Mouse (Mus musculus) testis, adult 2 months (tissue): Measurements from ENCODE around the gene Fnbp1l.

Source experiments
- CTCF ChIP-seq: fragments of 200-500 bp; IDR thresholded peaks from 2 replicates; pipeline ENCODE4 v1.5.1; 2012; ENCODE audit warnings: low read depth, mild to moderate bottlenecking, inconsistent platforms, low read length, moderate library complexity; ENCODE audit not compliant: control insufficient read depth, insufficient read depth, insufficient replicate concordance
- POLR2A ChIP-seq: fragments of 200-500 bp; IDR thresholded peaks from 2 replicates; pipeline ENCODE4 v1.6.1; 2012; ENCODE audit warnings: low read depth, mild to moderate bottlenecking, inconsistent platforms, low read length, moderate library complexity; ENCODE audit not compliant: control insufficient read depth

DNA sequence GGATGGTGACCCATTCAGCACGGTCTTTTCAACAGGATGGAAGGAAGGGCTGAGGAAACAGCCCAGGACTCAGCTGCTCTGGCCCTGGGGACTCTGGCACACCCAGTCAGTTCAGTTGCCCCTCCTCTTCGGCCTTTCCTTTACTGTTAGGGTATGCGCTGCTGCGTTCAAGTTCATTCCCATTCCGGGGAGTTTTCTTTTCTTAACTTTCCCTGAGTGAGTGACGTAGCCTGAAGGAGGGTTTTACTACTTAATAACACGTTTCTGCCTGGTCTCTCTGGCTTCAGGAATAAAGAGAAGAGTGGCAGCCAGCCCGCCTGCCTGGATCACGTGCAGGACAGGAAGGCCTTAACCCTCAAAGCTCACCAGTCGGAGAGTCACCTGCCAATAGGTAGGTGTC lies 108.6 kb downstream of the Fnbp1l start:
- TF ChIP-seq CTCF (no peak), POLR2A (no peak)
